Mouse (Mus musculus): ENCODE measurements around the gene Pnmt. TPM values are rescaled to one million over a fixed set of nuclear protein-coding genes. Genes with fewer than 3 reads are reported as not detected.

Pnmt gene
- 0.94 and 1.0 TPM in 2 replicates for polyA plus RNA-seq (2015; fragmentation: Nextera tagmentation; extraction: Ambion mirVana)

- DNase-seq (ENCODE audit: low spot score) = no peak
Observed at GRCm38 (mm10) chr11:98385638-98386585, at the start of gene Pnmt. Gene Pnmt, plus strand, starts transcription at chr11:98386450.

- no peak for DNase-seq (ENCODE audit: low spot score)
Observed at GRCm38 (mm10) chr11:98338507-98338961, 47.7 kb upstream of the Pnmt start.

- no peak for DNase-seq (ENCODE audit: low spot score)
Observed at GRCm38 (mm10) chr11:98339071-98339501, 47.2 kb upstream of the Pnmt start.

GRCm38 (mm10) chr11:98339679-98340287, 46.5 kb upstream of the Pnmt start:
- no peak for DNase-seq (ENCODE audit: low spot score)

- no peak for DNase-seq (ENCODE audit: low spot score)
Observed at GRCm38 (mm10) chr11:98340597-98340996, 45.7 kb upstream of the Pnmt start.

- no peak for DNase-seq (ENCODE audit: low spot score)
Observed at GRCm38 (mm10) chr11:98341174-98341573, 45.1 kb upstream of the Pnmt start.

DNA sequence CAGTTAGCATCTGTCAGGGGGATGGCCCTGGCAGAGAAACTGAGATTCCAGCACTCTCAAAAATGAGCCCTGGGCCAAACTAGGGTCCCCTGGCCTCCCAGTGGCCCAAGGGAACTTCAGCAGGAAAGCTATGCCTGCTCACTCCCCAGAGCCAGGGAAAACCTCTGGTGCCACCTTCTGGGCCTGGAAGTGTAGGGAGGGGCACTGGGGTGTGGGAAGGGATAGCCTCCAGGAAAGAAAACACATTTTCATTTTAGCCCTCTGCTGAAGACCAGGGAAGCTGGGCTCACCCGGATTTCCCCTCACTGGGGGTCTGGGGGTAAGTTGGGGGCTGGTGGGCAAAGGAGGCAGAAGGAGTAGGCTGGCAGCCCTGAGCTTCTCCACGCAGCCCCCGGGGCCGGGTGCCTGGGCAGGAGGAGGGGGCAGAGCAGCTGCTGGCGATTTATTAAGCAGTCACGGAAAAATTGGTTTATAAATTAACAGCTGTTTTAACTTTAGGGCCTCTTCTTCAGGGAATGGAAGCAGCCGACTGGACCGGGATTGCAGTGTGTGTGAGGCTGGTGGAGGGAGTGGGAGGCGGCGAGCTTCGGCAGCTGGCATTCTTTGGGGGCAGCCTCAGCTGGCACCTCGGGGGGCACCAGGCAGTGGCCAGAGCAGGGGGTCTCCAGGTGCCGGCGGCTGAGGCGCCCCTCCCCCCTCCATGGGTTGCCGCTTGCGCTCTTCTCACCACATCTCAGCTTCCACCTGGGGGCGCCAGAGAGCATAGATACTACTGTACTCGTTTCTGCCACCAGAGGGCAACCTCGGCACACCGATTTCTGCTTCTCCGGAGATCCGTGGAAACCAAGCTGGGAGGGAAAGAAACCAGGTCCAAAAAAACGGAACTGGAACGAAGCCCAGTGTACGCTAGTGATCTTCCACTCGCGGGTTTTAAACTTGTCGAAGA, 44.0 kb upstream of the Pnmt start:
- peak; percentile 88 for DNase-seq (ENCODE audit: low spot score)

GRCm38 (mm10) chr11:98345253-98345652, 41.0 kb upstream of the Pnmt start:
- DNase-seq (ENCODE audit: low spot score) = peak; percentile 74

- DNase-seq (ENCODE audit: low spot score) = no peak
Observed at GRCm38 (mm10) chr11:98346168-98346567, 40.1 kb upstream of the Pnmt start.

- no peak for DNase-seq (ENCODE audit: low spot score)
Observed at GRCm38 (mm10) chr11:98347385-98348082, 38.7 kb upstream of the Pnmt start.

GRCm38 (mm10) chr11:98348083-98348961, 37.9 kb upstream of the Pnmt start, which contains the start of gene Ppp1r1b:
Gene Ppp1r1b, plus strand, starts transcription at chr11:98348404.
- DNase-seq (ENCODE audit: low spot score) = peak; percentile 70

GRCm38 (mm10) chr11:98349308-98349707, 36.9 kb upstream of the Pnmt start:
- DNase-seq (ENCODE audit: low spot score) = no peak

DNA sequence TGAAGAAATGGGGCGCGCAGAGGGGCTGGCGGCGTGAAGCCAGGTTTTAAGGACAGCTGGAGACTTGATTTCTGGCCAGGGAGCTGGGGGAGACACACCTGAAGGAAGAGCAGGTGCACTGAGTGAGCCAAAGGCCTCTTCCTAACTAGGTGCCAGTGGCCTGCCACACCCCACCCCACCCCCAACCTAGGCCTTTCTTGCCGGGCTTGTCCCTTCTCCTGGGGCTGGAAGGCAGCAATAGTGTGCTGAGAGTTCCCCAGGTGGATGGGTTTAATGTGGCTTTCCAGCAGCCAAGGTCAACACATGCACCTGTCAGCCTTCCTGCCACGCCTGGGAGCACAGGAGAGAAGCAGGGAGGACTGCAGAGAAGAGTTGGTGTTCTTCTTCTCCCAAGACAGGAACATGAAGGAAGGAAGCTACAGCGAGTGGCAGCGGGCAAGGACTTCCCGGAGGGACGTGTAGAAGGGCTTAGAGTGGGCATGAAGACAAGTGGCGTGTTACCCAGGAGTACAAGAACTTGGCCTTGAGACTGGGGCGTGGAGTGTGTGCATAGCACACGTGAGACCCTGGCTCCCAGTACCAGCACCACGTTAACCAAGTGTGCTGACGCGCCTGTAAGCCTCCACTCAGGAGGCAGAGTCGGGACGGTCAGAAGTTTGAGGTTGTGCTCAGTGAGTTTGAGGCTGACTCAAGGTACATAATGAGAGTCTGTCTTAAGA, 33.8 kb upstream of the Pnmt start:
- DNase-seq (ENCODE audit: low spot score) = no peak

DNA sequence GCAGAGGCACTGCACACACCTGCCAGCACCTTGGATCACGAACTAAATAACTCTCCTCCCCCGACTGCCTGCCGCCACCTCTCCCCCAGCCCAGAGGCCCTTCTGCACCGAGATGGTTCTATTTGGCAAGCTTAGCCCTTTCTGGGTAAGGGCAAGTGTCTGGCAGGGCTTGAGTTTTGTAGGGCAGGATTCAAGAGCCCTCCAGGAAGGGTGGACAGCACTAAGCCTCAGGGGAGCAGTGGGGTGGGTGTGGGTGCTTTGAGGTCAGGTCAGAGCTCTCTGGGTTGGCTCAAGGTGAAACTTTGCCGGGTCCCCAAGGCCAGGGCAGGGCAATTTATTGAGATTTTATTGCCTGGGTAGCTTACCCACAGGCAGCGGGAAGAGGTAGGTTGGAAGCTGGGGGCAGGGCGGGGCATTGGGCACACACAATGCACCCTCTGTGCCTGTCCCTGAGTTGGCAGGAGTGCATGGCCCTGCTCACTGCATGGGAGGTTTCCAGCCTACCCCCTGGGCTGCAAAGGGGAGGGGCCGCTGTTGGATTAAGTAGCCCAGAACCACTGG, 32.5 kb upstream of the Pnmt start:
- no peak for DNase-seq (ENCODE audit: low spot score)

GRCm38 (mm10) chr11:98354445-98354844, 31.8 kb upstream of the Pnmt start:
- DNase-seq (ENCODE audit: low spot score) = no peak

- peak; percentile 84 for DNase-seq (ENCODE audit: low spot score)
Observed at GRCm38 (mm10) chr11:98355732-98356299, 30.4 kb upstream of the Pnmt start.

DNA sequence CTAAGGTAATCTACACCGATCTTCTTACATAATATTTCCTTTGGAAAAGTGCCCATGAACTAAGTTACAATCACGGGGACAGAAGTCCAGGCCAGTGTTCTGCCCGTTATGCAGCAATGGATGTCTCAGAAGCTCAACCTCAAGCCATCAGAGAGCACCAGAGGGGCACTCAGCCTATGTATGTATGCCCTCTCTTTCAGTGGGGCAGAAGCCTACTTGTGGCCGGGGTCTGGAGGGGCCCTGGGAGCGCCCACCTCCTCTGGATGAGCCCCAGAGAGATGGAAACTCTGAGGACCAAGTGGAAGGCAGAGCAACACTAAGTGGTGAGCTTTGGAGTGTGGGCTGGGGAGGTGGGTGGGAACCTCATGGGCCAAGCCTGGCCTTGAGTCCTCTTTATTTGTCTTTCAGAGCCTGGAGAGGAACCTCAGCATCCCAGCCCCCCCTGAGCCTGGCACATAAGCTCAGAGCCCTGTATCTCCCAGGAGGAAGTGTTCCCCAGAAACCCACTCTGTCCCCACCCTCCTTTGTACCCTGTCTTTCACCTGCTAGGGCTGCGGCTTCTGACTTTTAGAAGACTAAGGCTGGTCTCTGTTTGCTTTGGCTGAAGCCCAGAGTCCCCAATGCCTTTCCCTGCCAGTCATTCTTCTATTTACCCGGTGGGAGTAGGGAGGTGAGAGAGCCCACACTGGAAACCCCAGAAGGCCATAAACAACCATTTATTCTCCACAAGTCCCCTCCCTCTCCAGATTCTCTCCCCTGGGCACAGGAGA, 29.4 kb upstream of the Pnmt start:
- no peak for DNase-seq (ENCODE audit: low spot score)

Measured in thymus, postnatal 0 days (tissue).